Mouse (Mus musculus) erythroid progenitor cell, adult 5-6 weeks (primary cell): ENCODE results near the gene Lig3. TPM values are rescaled to one million over a fixed set of nuclear protein-coding genes. Genes with fewer than 3 reads are reported as not detected.

Experiments
- ATAC-seq: replicated peaks from 2 replicates; pipeline ENCODE4 v1.8.0; 2016; ENCODE audit warnings: moderate number of reproducible peaks, mild to moderate bottlenecking, moderate TSS enrichment, inconsistent platforms; ENCODE audit not compliant: poor library complexity, low FRiP score, severe bottlenecking
- total RNA-seq, 2 experiments: library from RNA; stranded (forward) in 1 of 2; stranded (reverse) in 1 of 2; fragments of 150-400 nt in 1 of 2; fragments of 186-747, 209-891 nt in 1 of 2; gene quantifications; 2 replicates each; pipeline versions ENCODE4 v1.2.3 to v1.2.4; 2015 to 2017; ENCODE audit warnings: low replicate concordance in 2 of 2

The Lig3 gene
- 2.1 and 6.8 TPM in 2 replicates for total RNA-seq (2015; ENCODE audit: low replicate concordance)
- 1.4 and 6.3 TPM in 2 replicates for total RNA-seq (2017; ENCODE audit: low replicate concordance)

- peak; percentile 87 for ATAC-seq
Observed at GRCm38 (mm10) chr11:82780983-82781903, at the start of gene Lig3. TSS of gene Lig3 (plus strand) at chr11:82781108.

DNA sequence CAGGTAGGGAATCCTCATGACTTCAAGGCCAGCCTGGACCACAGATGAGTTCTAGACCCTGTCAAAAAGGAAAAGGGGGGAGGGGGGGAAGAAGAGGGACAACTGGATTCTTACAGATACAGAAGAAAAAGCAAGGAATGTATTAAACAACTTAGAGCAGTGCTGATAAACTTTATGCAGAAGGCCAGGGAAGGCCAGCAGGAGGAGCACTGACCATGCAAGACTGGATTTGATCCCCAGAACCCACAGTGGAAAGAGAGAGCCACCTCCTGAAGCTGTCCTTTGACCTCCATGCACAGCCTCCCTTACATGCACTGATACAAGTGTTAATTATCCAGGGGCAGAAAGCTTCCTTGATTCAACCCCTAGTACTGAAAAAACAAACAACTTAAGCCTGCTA, 46.7 kb upstream of the Lig3 start:
- ATAC-seq = no peak

GRCm38 (mm10) chr11:82739006-82739405, 41.9 kb upstream of the Lig3 start:
- no peak for ATAC-seq

DNA sequence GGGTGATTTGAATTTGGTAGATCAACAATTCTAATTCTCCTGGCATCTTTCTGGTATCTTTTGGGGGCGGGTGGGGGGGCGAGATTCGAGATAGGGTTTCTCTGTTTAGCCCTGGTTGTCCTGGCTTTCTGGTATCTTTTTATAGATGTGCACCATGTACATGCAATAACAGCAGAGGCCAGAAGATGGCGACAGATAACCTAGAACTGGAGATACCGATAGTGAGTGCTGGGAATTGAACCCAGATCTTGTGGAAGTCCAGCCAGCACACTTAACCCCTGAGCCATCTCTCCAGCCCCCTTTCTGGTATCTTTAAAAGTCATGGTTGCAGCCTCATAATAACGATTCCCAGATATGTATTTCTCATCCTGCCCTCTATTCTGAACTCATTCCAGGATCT, 34.8 kb upstream of the Lig3 start:
- ATAC-seq = 0 out of 2 replicates have a peak, but pooled peaks have one; percentile 51

DNA sequence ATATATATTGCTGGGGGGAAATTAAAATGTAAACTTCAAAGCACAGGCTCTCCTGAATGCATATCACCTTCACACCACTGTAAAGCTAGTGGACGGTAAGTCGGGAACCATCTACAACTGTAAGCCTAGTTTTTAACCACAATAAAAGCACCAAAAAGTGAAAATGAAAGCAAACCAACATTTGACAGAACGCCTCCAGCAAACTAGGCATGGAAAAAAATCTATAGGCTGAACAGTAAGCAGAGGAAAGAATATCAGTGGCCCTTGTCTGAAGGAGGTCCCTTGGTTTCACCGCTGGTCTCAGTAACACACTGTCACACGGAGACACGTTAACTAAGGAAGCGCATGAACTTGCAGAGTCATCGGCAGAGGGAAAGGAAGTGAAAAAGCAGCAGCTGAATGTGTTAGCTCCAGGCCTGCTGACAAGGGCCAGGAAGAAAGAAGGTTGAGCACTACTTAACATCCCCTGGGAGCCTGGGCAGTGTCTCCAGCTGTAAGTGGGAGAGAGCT, 34.0 kb upstream of the Lig3 start:
- ATAC-seq = peak; percentile 89

GRCm38 (mm10) chr11:82752349-82753115, 28.4 kb upstream of the Lig3 start:
- ATAC-seq = no peak

DNA sequence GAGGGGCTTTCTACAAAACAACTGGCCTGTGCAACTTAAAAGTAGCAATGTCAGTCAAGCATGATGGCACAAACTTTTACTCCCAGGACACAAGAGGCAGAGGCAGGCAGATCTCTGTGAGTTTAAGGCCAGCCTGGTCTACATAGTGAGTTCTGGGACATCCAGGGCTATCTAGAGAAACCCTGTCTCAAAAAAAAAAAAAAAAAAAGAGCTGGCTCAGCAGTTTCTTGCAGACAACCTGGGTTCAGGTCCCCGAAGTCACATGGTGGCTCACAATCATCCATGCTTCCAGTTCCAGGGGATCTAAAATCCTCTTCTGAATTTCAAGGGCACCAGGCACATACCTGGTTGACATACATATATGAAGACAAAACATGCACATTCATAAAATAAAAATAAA, 25.0 kb upstream of the Lig3 start:
- no peak for ATAC-seq

DNA sequence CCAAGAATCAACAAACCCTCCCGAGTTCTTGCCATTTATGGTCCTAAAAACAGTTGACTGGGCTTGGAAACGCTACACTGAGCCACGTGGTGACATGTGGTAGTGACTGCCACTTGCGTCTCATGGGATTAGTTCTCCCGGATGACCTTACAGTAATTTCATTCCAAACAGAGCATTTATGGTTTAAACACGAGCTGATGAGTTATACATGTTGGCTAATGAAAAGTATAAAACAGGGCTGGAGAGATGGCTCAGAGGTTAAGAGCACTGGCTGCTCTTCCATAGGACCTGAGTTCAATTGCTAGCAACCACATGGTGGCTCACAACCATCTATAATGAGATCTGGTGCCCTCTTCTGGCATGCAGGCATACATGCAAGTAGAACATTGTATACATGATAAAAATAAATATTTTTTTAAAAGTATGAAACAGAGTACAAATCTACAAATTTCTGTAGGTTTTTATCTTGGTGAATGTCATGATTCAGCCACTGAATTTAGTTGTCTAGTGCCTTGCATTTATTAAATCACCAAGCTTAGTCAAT, 18.6 kb upstream of the Lig3 start:
- no peak for ATAC-seq

GRCm38 (mm10) chr11:82763261-82763660, 17.6 kb upstream of the Lig3 start:
- ATAC-seq = peak; percentile 31; the same call in 1 of the 2 replicates

- ATAC-seq = peak; percentile 98
Observed at GRCm38 (mm10) chr11:82763742-82764437, 17.0 kb upstream of the Lig3 start, which contains the start of the genes Cct6b and Zfp830. TSS of gene Cct6b (minus strand) at chr11:82764321. TSS of gene Zfp830 (plus strand) at chr11:82764345.

DNA sequence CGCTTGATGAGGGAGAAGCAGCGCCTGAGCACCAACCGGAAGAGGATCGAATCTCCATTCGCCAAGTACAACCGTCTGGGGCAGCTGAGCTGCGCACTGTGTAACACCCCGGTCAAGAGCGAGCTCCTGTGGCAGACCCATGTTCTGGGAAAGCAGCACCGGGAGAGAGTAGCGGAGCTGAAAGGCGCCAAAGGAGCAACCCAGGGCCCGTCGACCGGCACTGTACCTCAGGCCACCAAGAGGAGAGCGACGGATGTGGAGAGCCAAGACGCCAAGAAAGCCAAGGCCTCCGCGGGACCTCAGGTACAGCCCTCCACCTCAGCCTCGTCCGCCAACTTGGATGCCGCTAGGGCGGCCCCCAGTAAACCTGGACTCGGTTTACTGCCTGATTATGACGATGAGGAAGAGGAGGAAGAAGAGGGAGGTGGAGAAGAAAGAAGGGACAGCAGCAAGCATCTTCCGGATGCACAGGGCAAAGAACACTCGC, 16.4 kb upstream of the Lig3 start:
- peak; percentile 64 for ATAC-seq

- no peak for ATAC-seq
Observed at GRCm38 (mm10) chr11:82780134-82780533, 774 bp upstream of the Lig3 start.

DNA sequence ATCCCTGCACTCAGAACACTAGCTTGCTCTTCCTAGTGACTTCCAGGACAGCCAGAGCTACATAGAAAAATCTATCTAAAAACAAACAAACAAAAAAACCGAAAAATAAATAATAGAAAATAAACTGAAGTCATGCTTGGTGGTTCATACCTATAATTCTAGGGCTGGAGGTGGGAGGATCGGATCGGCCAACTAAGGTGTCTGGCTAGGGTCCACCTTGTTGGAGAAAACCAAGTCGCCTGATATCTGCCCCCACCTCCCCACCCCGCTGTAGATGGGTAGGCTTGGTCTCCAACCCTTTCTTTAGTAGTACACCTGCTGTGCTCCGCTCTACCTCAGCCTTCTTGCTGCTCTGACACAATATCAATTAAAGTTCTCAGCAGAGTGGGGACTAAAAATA, 1.3 kb downstream of the Lig3 start:
- no peak for ATAC-seq

- no peak for ATAC-seq
Observed at GRCm38 (mm10) chr11:82783453-82783852, 2.5 kb downstream of the Lig3 start.

GRCm38 (mm10) chr11:82806656-82807055, 25.7 kb downstream of the Lig3 start:
- no peak for ATAC-seq

DNA sequence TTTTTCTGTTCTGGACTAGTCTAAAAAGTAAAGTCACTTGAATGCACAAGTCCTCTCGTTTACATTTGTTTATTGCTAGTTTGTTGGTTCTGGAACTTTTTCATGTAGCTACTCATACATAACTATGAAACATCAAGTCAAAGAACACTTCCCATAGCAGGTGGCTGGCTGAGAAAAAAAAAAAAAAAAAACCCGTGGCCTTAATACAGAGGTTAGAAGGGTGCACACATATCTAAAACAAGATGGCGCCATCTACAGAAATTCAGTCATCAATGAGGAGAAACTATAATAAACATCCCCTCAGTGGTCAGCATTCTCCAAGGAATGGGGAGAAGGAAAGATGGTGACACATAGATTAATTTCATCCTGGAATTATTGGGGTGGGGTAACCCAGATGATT, 26.5 kb downstream of the Lig3 start:
- no peak for ATAC-seq

- no peak for ATAC-seq
Observed at GRCm38 (mm10) chr11:82808485-82808884, 27.6 kb downstream of the Lig3 start.

DNA sequence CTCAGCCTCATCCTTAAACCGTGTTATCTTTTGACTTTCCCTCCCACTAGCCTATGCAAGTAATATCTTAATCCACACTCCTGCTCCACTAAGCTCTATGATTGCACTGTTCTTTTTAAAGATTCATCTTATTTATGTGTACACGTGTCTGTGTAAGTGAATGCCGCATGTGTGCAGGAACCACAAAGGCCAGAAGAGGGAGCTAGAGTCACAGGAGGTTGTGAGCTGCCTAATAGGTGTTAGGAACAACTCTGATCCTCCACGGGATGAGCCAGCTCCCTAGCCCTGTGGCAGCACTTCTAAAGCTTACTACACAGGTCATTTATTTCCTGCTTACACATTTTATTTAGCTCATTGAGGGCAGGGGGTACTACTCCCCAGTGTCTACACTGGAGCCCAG, 38.4 kb downstream of the Lig3 start:
- peak; percentile 81 for ATAC-seq

DNA sequence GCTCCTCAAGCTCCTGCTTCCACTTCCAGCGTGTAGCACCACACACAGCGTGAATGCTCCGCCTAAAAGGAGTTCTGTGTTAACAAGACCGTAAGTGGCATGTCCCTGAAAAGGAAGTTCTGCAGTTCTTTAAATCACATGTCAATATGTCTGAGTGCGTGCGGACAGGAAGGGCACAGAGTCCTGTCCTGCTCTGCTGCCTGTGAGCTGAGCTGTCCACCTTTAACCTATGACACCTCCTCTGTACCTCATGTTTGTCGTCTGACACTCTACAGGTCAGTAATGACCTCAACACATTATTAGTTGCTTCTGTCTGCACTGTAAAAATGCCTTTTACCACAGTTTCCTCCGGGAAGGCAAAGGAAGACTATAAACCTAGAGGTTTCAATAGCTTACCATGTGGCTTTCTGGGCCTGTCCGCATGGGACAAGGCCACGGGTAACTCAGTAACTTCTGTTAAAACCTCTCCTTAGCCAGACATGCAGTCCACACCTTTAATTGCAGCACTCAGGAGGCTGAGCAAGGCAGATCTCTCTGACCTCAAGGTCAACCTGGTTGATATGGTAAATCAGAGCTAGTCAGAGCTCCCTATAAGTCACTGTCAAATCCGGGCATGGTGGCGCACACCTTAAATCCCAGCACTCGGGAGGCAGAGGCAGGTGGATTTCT, 40.0 kb downstream of the Lig3 start:
- ATAC-seq = no peak
